Mouse (Mus musculus) lung, embryonic 14.5 days (tissue): ENCODE data around the gene Ly6c2. TPM values are rescaled to one million over a fixed set of nuclear protein-coding genes. Genes with fewer than 3 reads are reported as not detected.
"Not testable (repeated sequence)": the region's sequence is repeated elsewhere in the genome, so short reads cannot be mapped to it uniquely, and the experiment has no call there.

ENCODE experiments used
- ATAC-seq: fragments of 200-750 bp; cut with Nextera tagmentation; 2 replicates; pipeline ENCODE4 v1.8.0; 2017; ENCODE audit warnings: mild to moderate bottlenecking, moderate TSS enrichment, moderate library complexity; ENCODE audit not compliant: insufficient read depth
- DNase-seq: peaks from one replicate; pipeline ENCODE4 v3.0.0-alpha.2; 2015
- H3K27ac ChIP-seq: fragments of 300-500 bp; sonication (generic); 2 replicates; pipeline ENCODE4 v1.5.1; 2014; ENCODE audit warnings: low read depth, mild to moderate bottlenecking, moderate library complexity
- H3K27me3 ChIP-seq: fragments of 300-500 bp; sonication (generic); 2 replicates; pipeline ENCODE4 v1.6.1; 2014; ENCODE audit warnings: low read length, control low read depth; ENCODE audit not compliant: insufficient read depth
- H3K36me3 ChIP-seq: fragments of 300-500 bp; sonication (generic); 2 replicates; pipeline ENCODE4 v1.6.1; 2014; ENCODE audit warnings: control low read depth; ENCODE audit not compliant: insufficient read depth
- H3K4me1 ChIP-seq: fragments of 300-500 bp; sonication (generic); 2 replicates; pipeline ENCODE4 v1.6.1; 2014; ENCODE audit warnings: antibody characterized with exemption, control low read depth; ENCODE audit not compliant: insufficient read depth
- H3K4me2 ChIP-seq: fragments of 300-500 bp; sonication (generic); 2 replicates; pipeline ENCODE4 v1.6.1; 2014; ENCODE audit warnings: mild to moderate bottlenecking
- H3K4me3 ChIP-seq: fragments of 300-500 bp; sonication (generic); 2 replicates; pipeline ENCODE4 v1.5.1; 2014; ENCODE audit warnings: low read depth, low read length
- H3K9ac ChIP-seq: fragments of 300-500 bp; sonication (generic); 2 replicates; pipeline ENCODE4 v1.6.1; 2014
- H3K9me3 ChIP-seq: fragments of 300-500 bp; sonication (generic); 2 replicates; pipeline ENCODE4 v1.6.1; 2016; ENCODE audit warnings: low read depth, low read length, control low read depth
- CTCF ChIP-seq: IDR thresholded peaks from 2 replicates; pipeline ENCODE4 v1.5.1; 2016; ENCODE audit warnings: antibody characterized with exemption, low read depth
- WGBS: fragments of 180-500 bp; shearing (Covaris S2); extraction: QIAGEN DNeasy Blood & Tissue Kit; methylation state at CpG from one replicate; pipeline ENCODE4 v1.1.7; 2014; 5-methylcytosine and 5-hydroxymethylcytosine counted together
- polyA plus RNA-seq: library from polyadenylated mRNA; unstranded; fragments of >200 nt; fragmentation: Nextera tagmentation; extraction: Ambion mirVana; gene quantifications from 2 replicates; pipeline ENCODE4 v1.2.1, GENCODE M21; 2014

Gene Ly6c2
- 1.0 and 1.6 TPM in 2 replicates for polyA plus RNA-seq

GRCm38 (mm10) chr15:75111861-75112630, at the start of gene Ly6c2:
TSS of gene Ly6c2 (minus strand) at chr15:75111970.
- H3K4me3 ChIP-seq, H3K27ac ChIP-seq, H3K36me3 ChIP-seq, H3K9ac ChIP-seq, ATAC-seq, DNase-seq, H3K4me1 ChIP-seq, H3K9me3 ChIP-seq, H3K27me3 ChIP-seq, H3K4me2 ChIP-seq: not testable (repeated sequence)
- no CpG with 5 or more reads among the region's 1 CpGs for WGBS

- WGBS: 38% methylated on average over 1 of the region's 1 CpGs
- Histone ChIP-seq H3K4me3 (no peak overlapping the region), H3K27me3 (no peaks in the 10 kb centered on the region), H3K27ac (no peak overlapping the region), H3K4me1 (no peaks in the 10 kb centered on the region), H3K4me2 (no peak overlapping the region), H3K36me3 (no peaks in the 10 kb centered on the region), H3K9me3 (peaks cover 3% of the 10 kb centered on the region; the same call in 1 of the 2 replicates), H3K9ac (no peak overlapping the region)
- DNase-seq: no peak
- ATAC-seq: no peak
- TF ChIP-seq CTCF: no peak
Observed at GRCm38 (mm10) chr15:75157646-75158045, 45.9 kb upstream of the Ly6c2 start.

DNA sequence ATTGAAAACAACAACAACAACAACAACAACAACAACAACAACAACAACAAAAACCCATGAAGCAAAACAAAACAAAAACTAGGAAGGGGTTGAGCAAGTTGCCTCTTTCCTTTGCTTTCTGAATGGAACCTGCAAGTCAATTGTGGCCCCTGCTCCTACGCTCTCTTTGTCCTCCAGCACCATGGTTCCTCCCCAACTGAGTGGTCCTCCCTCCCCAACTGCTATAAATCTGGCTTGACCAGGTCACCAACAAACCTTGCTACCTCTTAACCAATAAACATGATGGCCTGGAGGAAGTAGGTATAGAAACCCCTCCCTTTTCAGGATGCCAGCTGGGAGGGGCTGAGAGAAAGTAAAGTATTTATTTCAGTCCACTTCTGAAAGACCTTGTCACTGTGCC, 43.2 kb upstream of the Ly6c2 start, which contains the start of gene Ly6g:
Ly6g (plus strand) TSS at position 301 of the 400 bp plus-strand sequence.
- DNase-seq: no peak
- Histone ChIP-seq H3K9me3 (no peaks in the 10 kb centered on the region), H3K27ac (no peak within 1 kb of the TSS), H3K9ac (no peak within 1 kb of the TSS), H3K27me3 (no peaks in the 10 kb centered on the region), H3K4me2 (no peak within 1 kb of the TSS), H3K4me3 (no peak within 1 kb of the TSS), H3K4me1 (no peaks in the 10 kb centered on the region), H3K36me3 (no peaks in the 10 kb centered on the region)
- TF ChIP-seq CTCF: no peak
- ATAC-seq: no peak
- WGBS: 89% methylated on average over 1 of the region's 1 CpGs

GRCm38 (mm10) chr15:75153087-75153486, 41.3 kb upstream of the Ly6c2 start:
- Histone ChIP-seq H3K27me3 (no peaks in the 10 kb centered on the region), H3K4me3 (no peak overlapping the region), H3K36me3 (no peaks in the 10 kb centered on the region), H3K9me3 (no peaks in the 10 kb centered on the region), H3K4me1 (no peaks in the 10 kb centered on the region), H3K4me2 (no peak overlapping the region), H3K27ac (no peak overlapping the region), H3K9ac (no peak overlapping the region)
- ATAC-seq: no peak
- DNase-seq: no peak
- TF ChIP-seq CTCF: no peak

GRCm38 (mm10) chr15:75143735-75144134, 32.0 kb upstream of the Ly6c2 start:
- peak; percentile 60 for TF ChIP-seq CTCF
- DNase-seq (peak; percentile 1), ATAC-seq (no peak)
- H3K27me3 ChIP-seq: no peaks in the 10 kb centered on the region
- no peak overlapping the region for H3K27ac ChIP-seq
- no peak overlapping the region for H3K4me3 ChIP-seq
- no peaks in the 10 kb centered on the region for H3K36me3 ChIP-seq
- H3K9me3 ChIP-seq: no peaks in the 10 kb centered on the region
- no peak overlapping the region for H3K9ac ChIP-seq
- WGBS: 65% methylated on average over 3 of the region's 3 CpGs
- no peak overlapping the region for H3K4me2 ChIP-seq
- no peaks in the 10 kb centered on the region for H3K4me1 ChIP-seq

GRCm38 (mm10) chr15:75141812-75142360, 30.1 kb upstream of the Ly6c2 start:
- H3K4me3 ChIP-seq, ATAC-seq, H3K4me2 ChIP-seq, H3K4me1 ChIP-seq, H3K36me3 ChIP-seq, H3K27me3 ChIP-seq, H3K9ac ChIP-seq, H3K27ac ChIP-seq, H3K9me3 ChIP-seq: not testable (repeated sequence)
- 43% methylated on average over 6 of the region's 6 CpGs for WGBS
- peak; percentile 65 for TF ChIP-seq CTCF
- peak; percentile 46 for DNase-seq

DNA sequence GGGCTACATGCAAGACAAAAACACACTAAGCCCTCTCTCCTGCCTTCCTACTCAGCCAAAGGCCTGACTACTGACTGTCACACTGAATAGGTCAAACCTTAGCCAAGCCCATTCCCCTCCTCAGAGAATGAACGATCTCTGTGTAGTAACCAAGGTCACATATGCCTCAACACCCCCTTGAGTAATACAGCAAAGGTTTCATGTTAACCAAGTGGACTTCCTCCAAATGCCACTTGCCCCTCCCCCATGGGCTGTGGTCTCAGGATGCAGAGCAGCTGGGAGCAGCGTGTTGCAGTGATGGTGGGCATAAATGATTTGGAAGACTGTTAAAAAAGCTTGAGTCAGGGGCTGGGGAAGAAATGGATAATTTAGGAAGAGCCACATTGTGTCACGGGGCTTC, 26.0 kb upstream of the Ly6c2 start:
- ATAC-seq, H3K9me3 ChIP-seq, DNase-seq, H3K4me3 ChIP-seq, H3K4me1 ChIP-seq, H3K36me3 ChIP-seq, H3K27ac ChIP-seq, H3K27me3 ChIP-seq, H3K9ac ChIP-seq, H3K4me2 ChIP-seq: not testable (repeated sequence)
- WGBS: 67% methylated on average over 3 of the region's 3 CpGs

GRCm38 (mm10) chr15:75135090-75135783, 23.5 kb upstream of the Ly6c2 start:
- not testable (repeated sequence) for H3K4me1 ChIP-seq, H3K36me3 ChIP-seq, H3K4me2 ChIP-seq, H3K27me3 ChIP-seq, H3K27ac ChIP-seq, DNase-seq, H3K9me3 ChIP-seq, H3K4me3 ChIP-seq, ATAC-seq, H3K9ac ChIP-seq
- 80% methylated on average over 2 of the region's 2 CpGs for WGBS

DNA sequence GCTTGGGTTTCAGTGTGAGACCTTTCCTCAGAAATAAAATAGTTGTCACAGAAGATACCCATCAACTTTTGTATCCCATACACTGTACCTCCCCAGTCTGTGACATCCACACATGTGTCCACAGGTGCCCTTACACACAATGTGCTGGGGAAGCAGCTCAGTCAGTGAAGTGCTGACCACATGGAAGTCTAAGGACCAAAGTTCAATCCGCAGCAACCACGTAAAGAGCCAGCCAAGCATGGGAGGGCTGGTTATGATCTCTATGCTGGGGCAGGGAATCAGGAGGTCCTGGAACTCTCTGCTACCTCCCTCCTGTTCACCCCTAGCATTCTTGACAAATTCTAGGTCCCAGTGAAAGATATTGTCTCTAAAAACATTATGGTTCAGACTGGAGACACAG, 20.6 kb upstream of the Ly6c2 start:
- not testable (repeated sequence) for H3K27me3 ChIP-seq, H3K9ac ChIP-seq, H3K4me3 ChIP-seq, ATAC-seq, H3K36me3 ChIP-seq, H3K27ac ChIP-seq, DNase-seq, H3K4me1 ChIP-seq, H3K4me2 ChIP-seq, H3K9me3 ChIP-seq
- WGBS: 88% methylated on average over 2 of the region's 2 CpGs
